Mouse (Mus musculus) heart, embryonic 10.5 days (tissue): ENCODE data around the gene Fbxl20. TPM values are rescaled to one million over a fixed set of nuclear protein-coding genes. Genes with fewer than 3 reads are reported as not detected.
"Not testable (repeated sequence)": the region's sequence is repeated elsewhere in the genome, so short reads cannot be mapped to it uniquely, and the experiment has no call there.

Experiments used
- DNase-seq: peaks from one replicate; pipeline ENCODE4 v3.0.0-alpha.2; 2017; ENCODE audit warnings: low spot score
- H3K27ac ChIP-seq: fragments of 300-500 bp; sonication (generic); 2 replicates; pipeline ENCODE4 v1.5.1; 2016; ENCODE audit warnings: mild to moderate bottlenecking
- H3K27me3 ChIP-seq: fragments of 300-500 bp; sonication (generic); 2 replicates; pipeline ENCODE4 v1.6.1; 2016; ENCODE audit warnings: mild to moderate bottlenecking; ENCODE audit not compliant: poor library complexity, insufficient read depth, severe bottlenecking
- H3K36me3 ChIP-seq: fragments of 300-500 bp; sonication (generic); 2 replicates; pipeline ENCODE4 v1.6.1; 2016; ENCODE audit warnings: mild to moderate bottlenecking, moderate library complexity
- H3K4me1 ChIP-seq: fragments of 300-500 bp; sonication (generic); 2 replicates; pipeline ENCODE4 v1.6.1; 2016; ENCODE audit warnings: mild to moderate bottlenecking
- H3K4me3 ChIP-seq: fragments of 300-500 bp; sonication (generic); 2 replicates; pipeline ENCODE4 v1.5.1; 2016; ENCODE audit warnings: mild to moderate bottlenecking, moderate library complexity
- H3K9me3 ChIP-seq: fragments of 300-500 bp; sonication (generic); 2 replicates; pipeline ENCODE4 v1.6.1; 2016; ENCODE audit warnings: mild to moderate bottlenecking, moderate library complexity
- WGBS: fragments of 180-500 bp; shearing (Covaris S2); methylation state at CpG from one replicate; pipeline ENCODE4 v1.1.7; 2016; 5-methylcytosine and 5-hydroxymethylcytosine counted together
- polyA plus RNA-seq: library from polyadenylated mRNA; unstranded; fragments of >200 nt; fragmentation: Nextera tagmentation; extraction: Ambion mirVana; gene quantifications from 2 replicates; pipeline ENCODE4 v1.2.1, GENCODE M21; 2016

Gene Fbxl20
- polyA plus RNA-seq = 13.6 and 13.9 TPM in 2 replicates

DNA sequence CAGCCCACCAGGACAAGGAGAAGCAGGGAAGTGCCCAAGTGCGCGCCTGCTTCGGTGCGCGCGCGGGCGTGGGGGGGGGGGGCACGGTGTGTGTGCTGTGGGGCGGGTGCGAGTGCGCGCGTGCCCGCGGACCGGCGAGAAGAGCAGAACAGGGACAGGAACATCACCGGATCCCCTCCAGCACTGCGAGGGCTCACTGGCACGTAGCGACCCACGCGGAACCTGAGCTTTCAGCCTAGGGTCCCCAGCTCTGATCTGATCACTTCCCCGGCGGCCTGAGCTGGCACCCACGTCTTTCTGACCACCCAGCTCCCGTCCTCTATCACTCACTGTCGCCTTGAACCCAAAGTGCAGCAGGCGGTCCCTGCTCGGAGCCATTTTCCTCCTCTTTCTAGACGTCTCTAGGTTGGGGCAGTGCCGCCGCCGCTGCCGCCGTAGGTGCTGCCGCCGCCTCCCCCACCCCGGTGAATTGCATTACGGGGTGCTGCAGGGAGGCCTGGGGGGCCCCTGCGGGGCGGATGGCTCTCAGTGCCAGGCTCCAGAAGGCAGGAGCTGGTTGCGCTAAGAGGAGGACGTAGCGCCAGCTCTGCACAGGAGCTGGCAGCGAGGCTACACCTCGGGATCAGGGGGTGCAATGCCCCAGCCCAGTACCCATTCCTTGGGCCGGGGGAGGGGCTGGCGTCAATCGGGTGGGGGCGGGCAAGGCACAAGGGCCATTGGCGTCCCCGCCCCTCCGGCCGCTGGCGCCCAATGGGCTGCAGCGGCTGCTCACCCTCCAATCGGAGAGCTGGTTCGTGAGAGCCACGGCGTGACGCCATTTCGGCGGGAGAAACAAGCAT, at the start of gene Fbxl20:
Gene Fbxl20 (minus strand): TSS at position 618 of the 839 bp plus-strand sequence.
- under 1% methylated on average over 47 of the region's 65 CpGs for WGBS
- peak within 1 kb of the TSS; percentile 90 for H3K27ac ChIP-seq
- no peaks in the 10 kb centered on the region for H3K9me3 ChIP-seq
- DNase-seq = peak; percentile 98
- H3K36me3 ChIP-seq = peaks cover 7% of the 10 kb centered on the region; the same call in 1 of the 2 replicates
- H3K4me3 ChIP-seq = peak within 1 kb of the TSS; percentile 81
- peaks cover 18% of the 10 kb centered on the region; the same call in 1 of the 2 replicates for H3K4me1 ChIP-seq
- H3K27me3 ChIP-seq = no peaks in the 10 kb centered on the region

DNA sequence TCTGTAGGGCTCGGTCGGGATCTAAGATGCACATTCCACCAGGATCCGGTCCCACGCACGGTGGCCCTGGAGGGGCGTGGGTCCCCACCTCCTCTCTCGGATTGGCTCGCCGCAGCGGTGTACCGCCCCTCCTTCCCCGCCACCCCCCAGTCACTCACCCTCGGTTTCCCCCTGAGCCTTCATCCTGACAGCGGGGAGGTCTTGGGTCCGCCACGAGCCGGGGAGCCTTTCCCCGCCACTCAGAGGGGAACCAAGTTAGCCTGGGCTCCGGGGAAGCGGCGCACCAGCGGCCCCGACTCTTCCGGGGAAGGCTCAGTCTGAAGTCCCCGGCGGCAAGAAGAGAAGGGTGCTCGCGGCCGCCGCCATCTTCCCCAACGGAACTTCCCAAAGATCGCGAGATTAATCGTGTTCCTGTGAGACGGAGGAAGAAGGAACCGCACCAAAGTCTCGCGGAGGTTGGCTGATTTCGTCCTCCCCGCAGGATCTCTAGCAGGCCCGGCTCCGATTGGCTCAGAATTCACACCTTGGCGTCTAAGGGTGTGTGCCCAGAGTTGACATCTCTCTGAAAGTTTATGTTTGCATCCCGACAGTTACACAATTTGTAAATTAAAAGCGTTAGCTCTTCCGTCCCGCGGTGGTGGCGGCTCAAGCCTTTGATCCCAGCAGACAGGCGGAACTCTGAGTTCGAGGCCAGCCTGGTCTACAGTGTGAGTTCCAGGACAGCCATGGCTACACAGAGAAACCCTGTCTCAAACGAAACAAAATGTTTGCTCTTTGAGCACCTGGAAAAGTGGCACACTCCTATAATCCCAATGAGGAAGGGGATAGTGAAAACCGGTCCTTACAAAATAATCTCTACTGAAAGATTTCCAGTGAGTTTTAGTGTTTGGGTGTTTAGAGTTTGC, 43.0 kb upstream of the Fbxl20 start, which contains the start of gene Med1:
Gene Med1 (minus strand): TSS at position 393 of the 905 bp plus-strand sequence.
- Histone ChIP-seq H3K36me3 (peaks cover 29% of the 10 kb centered on the region), H3K27me3 (no peaks in the 10 kb centered on the region)
- peak; percentile 98 for DNase-seq

DNA sequence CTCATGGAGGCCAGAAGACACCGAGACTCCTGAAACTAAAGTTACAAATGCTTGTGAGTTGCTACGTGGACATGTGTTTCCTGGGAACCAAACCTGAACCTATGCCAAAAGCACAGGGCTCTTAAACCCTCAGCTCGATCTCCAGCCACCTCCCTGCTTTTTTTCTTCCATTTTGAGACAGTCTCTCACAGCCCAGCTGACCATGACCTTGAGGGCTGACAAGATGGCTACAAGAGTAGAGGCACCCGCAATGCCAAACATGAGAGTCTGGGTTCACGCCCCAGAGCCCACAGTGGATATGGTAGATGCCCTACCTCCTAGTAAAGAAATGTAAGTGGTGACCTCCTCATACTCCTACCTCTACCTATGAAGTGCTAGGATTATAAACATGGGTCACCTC, 40.6 kb upstream of the Fbxl20 start:
- H3K9me3 ChIP-seq = no peaks in the 10 kb centered on the region
- H3K36me3 ChIP-seq = peaks cover 49% of the 10 kb centered on the region
- no peak overlapping the region for H3K27ac ChIP-seq
- DNase-seq = no peak
- no peaks in the 10 kb centered on the region for H3K27me3 ChIP-seq
- WGBS = 90% methylated on average over 5 of the region's 5 CpGs
- no peak overlapping the region for H3K4me3 ChIP-seq
- peaks cover 8% of the 10 kb centered on the region; the same call in 1 of the 2 replicates for H3K4me1 ChIP-seq

More for the DNA sequence above, 43.0 kb upstream of the Fbxl20 start, which contains the start of gene Med1:
- Histone ChIP-seq H3K27ac (peak within 1 kb of the TSS; percentile 98), H3K4me3 (peak within 1 kb of the TSS; percentile 94), H3K4me1 (peaks cover 8% of the 10 kb centered on the region; the same call in 1 of the 2 replicates), H3K9me3 (no peaks in the 10 kb centered on the region)
- under 1% methylated on average over 53 of the region's 53 CpGs for WGBS

DNA sequence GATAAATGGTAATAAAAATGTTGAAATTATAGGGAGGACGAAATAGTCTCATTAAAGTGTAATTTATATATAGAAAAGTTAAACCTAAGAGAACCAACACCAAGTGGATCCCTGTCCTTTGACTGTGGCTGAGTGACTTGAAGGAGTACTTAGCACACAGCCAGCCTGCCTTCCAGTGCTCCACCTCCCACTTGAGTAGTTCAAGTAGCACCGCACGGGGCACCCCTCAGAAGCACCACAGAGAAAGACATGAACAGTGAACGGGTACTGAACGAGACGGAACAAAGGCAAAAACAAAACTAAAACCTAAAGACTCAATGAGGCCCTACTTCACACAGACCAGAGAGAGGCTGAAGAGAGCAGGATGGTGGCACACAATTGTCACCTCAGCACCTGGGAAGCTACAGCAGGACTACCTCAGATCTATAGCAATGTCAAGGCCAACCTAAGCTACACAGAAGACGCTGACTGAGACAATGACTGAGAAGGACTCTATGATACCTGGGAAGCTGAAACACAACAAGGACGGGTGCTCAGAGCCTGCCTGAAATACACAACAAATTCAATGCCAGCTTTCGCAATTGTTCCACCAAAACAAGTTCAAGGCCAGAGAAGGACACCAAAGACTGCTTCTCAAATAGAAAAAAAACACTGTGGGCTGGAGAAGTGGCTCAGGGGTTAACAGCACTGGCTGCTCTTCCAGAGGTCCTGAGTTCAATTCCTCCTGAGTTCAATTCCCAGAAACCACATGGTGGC, 37.6 kb upstream of the Fbxl20 start:
- H3K27ac ChIP-seq = no peak overlapping the region
- H3K4me1 ChIP-seq = peaks cover 8% of the 10 kb centered on the region; the same call in 1 of the 2 replicates
- peaks cover 79% of the 10 kb centered on the region for H3K36me3 ChIP-seq
- H3K4me3 ChIP-seq = no peak overlapping the region
- H3K27me3 ChIP-seq = no peaks in the 10 kb centered on the region
- WGBS = 92% methylated on average over 9 of the region's 9 CpGs
- DNase-seq = no peak
- H3K9me3 ChIP-seq = no peaks in the 10 kb centered on the region

DNA sequence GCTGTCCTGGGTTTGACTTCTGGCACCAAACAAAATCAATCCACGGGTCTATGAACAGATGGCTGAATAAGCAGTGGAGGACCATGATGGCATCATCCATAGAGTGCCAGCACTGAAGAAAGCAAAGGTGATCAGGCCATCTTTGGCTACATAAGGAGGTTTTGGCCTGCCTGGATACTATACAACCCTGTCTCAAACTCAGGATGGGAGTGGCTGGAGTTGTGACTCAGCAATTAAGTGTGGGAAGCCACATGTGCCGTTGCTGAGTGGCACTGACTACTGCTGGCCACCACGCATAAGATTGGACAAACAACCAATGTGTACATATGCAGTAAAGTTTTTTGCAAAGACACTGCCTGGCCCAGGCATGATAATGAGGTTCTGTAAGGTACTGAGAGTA, 31.9 kb upstream of the Fbxl20 start:
- H3K27me3 ChIP-seq, DNase-seq, H3K4me3 ChIP-seq, H3K4me1 ChIP-seq, H3K9me3 ChIP-seq, H3K27ac ChIP-seq: not testable (repeated sequence)
- peaks cover 88% of the 10 kb centered on the region for H3K36me3 ChIP-seq
- WGBS = 93% methylated on average over 3 of the region's 3 CpGs

DNA sequence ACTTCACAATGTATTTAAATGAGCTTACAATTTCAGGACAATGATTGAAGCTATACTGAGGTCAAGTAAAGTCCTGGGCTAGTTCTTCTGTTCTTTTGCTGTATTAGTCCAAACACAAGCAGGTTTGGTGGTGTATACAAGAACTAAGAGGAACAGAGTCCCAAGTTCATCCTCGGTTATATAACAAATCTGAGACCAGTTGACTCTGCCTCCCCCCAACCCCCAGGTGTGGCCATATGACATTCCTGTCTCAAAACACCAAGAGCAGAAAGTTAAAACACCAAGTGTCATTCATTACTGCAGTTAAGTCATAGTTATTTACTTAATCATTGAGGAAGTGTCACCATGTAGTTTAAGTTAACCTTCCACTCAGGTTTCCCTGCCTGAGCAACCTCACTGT, 18.2 kb upstream of the Fbxl20 start:
- Histone ChIP-seq H3K36me3 (peaks cover 92% of the 10 kb centered on the region), H3K4me1 (no peaks in the 10 kb centered on the region), H3K27me3 (no peaks in the 10 kb centered on the region), H3K27ac (no peak overlapping the region), H3K4me3 (no peak overlapping the region), H3K9me3 (no peaks in the 10 kb centered on the region)
- DNase-seq = no peak
- 87% methylated on average over 1 of the region's 1 CpGs for WGBS

DNA sequence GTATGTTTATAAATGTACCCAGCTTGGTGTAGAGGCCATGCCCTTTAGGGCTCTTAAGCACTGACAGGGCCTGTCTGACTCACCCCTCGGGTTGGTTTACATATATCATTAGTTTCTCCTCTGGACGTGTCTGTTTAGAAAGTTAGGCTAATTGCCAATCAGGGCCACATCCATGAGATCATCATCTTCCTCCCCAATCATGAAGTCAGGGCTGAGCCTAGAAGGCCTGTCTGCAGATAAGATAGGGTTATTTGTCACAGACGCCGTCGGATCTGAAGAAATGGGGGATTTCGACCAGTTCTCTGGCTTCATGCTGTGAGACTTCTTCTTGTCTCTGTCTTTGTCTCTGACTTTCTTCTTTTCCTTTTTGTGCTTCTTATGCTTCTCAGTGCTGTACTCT, 4.9 kb upstream of the Fbxl20 start:
- Histone ChIP-seq H3K36me3 (peaks cover 57% of the 10 kb centered on the region), H3K27me3 (no peaks in the 10 kb centered on the region), H3K4me3 (no peak overlapping the region), H3K9me3 (no peaks in the 10 kb centered on the region), H3K4me1 (0 out of 2 replicates have a peak, but pooled peaks cover 4% of the 10 kb centered on the region), H3K27ac (no peak overlapping the region)
- WGBS = 62% methylated on average over 6 of the region's 6 CpGs
- DNase-seq = no peak

DNA sequence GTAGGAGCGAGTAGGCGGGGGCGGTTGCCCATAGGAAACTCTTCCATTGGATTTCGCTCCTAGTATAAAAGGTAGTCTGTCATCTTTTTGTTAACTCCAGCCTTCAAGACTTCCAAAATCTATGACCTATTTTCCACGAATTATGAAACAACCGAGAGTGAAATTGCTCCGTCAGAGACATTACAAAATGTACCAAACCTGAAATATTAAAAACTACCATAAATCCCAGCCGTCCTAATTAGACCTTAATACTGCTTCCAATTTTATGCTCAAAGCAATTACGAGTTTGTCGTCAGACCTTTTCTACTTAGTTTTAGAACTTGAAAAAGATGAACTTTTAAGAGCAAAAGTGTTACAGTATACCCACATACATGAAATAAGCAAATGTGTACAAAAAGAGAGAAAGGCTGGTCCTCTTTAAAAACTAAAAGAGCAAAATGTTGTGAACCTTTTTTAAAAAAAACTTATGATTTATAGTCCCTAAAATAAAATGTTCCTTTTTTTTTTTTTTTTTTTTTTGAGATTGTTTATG, 488 bp upstream of the Fbxl20 start:
- peaks cover 14% of the 10 kb centered on the region for H3K36me3 ChIP-seq
- peaks cover 18% of the 10 kb centered on the region; the same call in 1 of the 2 replicates for H3K4me1 ChIP-seq
- H3K27me3 ChIP-seq = no peaks in the 10 kb centered on the region
- H3K4me3 ChIP-seq = peak overlapping the region; percentile 81
- no peaks in the 10 kb centered on the region for H3K9me3 ChIP-seq
- 11% methylated on average over 10 of the region's 10 CpGs for WGBS
- 0 out of 2 replicates have a peak overlapping the region, but pooled peaks have one; percentile 90 for H3K27ac ChIP-seq
- no peak for DNase-seq

DNA sequence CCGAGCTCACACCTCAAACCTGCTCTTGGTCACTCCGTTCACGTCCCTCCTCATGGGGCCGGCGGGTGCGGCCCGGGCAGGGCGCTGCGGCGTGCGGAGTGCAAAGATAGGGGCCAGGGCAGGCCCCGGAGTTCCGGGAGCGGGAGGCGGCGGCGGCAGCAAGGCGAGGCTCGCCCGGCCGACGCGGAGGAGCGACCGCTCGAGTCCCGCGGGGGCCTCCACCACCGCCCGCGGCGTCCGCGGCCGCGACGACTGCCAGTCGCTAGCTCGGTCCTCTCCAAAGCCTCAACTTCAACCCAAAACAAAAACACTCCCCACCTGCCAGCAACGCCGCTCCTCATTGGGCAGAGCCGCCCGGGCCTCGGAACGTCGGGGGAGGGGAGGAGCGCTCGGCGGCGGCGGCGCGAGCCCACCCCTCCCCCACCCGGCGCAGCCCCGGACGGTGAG, 876 bp downstream of the Fbxl20 start:
- Histone ChIP-seq H3K4me3 (peak overlapping the region; percentile 81), H3K27ac (peak overlapping the region; percentile 90), H3K27me3 (no peaks in the 10 kb centered on the region), H3K9me3 (no peaks in the 10 kb centered on the region), H3K4me1 (peaks cover 18% of the 10 kb centered on the region; the same call in 1 of the 2 replicates), H3K36me3 (0 out of 2 replicates have a peak, but pooled peaks cover 4% of the 10 kb centered on the region)
- under 1% methylated on average over 57 of the region's 57 CpGs for WGBS
- peak; percentile 95 for DNase-seq

DNA sequence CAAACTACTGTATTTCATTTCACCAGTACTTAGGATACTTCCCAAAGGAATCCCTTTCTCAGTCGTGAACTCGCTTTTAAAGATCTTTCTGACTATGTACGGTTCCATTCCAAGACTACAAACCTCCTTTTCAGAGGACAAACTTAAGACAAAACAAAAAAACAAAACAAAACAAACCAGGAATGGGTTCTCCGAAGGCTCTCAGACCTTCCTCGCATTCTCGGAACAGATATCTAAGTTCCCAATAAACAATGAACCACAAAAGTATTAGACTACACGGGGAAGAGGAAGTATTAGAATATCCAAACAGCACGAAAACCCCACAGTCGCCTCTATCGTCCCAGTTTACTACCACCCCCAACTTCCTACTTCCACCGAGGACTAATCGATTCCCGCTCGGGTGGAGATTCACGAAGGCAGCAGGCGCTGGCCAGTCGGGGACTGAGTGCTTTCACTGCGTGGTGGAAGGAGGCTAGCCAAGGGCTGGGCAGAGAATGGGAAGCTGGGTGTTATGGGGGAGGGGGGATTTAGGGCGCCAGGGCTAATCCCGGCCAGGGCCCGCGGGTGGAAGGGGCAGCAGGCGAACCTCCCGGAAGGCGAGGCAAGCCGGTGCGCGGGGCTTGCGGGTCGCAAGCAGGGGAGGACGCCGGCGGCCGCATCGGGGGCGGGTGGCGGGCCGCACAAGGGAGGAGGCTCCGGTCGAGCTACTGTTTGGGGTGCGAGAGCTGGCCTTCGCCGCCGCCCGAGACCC, 1.5 kb downstream of the Fbxl20 start:
- Histone ChIP-seq H3K4me3 (peak overlapping the region; percentile 81), H3K27me3 (no peaks in the 10 kb centered on the region), H3K27ac (peak overlapping the region; percentile 90), H3K9me3 (no peaks in the 10 kb centered on the region), H3K36me3 (0 out of 2 replicates have a peak, but pooled peaks cover 2% of the 10 kb centered on the region), H3K4me1 (peaks cover 18% of the 10 kb centered on the region; the same call in 1 of the 2 replicates)
- 2% methylated on average over 44 of the region's 45 CpGs for WGBS
- DNase-seq = peak; percentile 83

DNA sequence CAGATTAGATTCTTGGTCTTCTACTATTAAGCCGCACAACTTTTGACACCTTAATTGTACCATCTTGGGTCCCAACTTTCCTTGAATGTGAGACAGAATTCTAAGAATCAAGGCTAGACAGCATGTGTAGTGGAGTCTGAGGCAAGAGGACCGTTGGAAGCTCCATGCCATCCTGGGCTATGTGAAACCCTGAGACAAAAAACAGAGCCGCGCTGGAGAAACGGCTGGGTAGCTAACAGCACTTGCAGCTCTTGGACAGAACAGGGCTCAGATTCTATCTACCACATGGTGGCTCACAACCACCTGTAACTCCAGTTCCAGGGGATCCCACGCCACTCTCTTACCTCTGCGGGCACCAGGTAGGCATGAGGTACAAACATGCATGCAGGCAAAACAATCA, 4.3 kb downstream of the Fbxl20 start:
- WGBS = 73% methylated on average over 7 of the region's 7 CpGs
- H3K27ac ChIP-seq = no peak overlapping the region
- H3K27me3 ChIP-seq = no peaks in the 10 kb centered on the region
- H3K36me3 ChIP-seq = 0 out of 2 replicates have a peak, but pooled peaks cover 9% of the 10 kb centered on the region
- H3K4me3 ChIP-seq = no peak overlapping the region
- H3K4me1 ChIP-seq = peaks cover 18% of the 10 kb centered on the region; the same call in 1 of the 2 replicates
- no peaks in the 10 kb centered on the region for H3K9me3 ChIP-seq
- DNase-seq = no peak
